Mouse (Mus musculus) intestine, postnatal 0 days (tissue): ENCODE results near the gene Plcxd1. TPM values are rescaled to one million over a fixed set of nuclear protein-coding genes. Genes with fewer than 3 reads are reported as not detected.
A peak's percentile ranks its signal among the peaks of the same experiment; 100 is the strongest.
"Not testable (repeated sequence)": the region's sequence is repeated elsewhere in the genome, so short reads cannot be mapped to it uniquely, and the experiment has no call there.

Experiments used
- ATAC-seq: fragments of 200-750 bp; cut with Nextera tagmentation; 2 replicates; pipeline ENCODE4 v1.8.0; 2017; ENCODE audit warnings: mild to moderate bottlenecking, moderate TSS enrichment, moderate library complexity
- H3K27ac ChIP-seq: fragments of 300-500 bp; sonication (generic); 2 replicates; pipeline ENCODE4 v1.5.1; 2014; ENCODE audit warnings: mild to moderate bottlenecking, low read depth, low read length, moderate library complexity
- H3K27me3 ChIP-seq: fragments of 300-500 bp; sonication (generic); replicated peaks from 2 replicates; pipeline ENCODE4 v1.6.1; 2014; ENCODE audit warnings: low read length, mixed read lengths; ENCODE audit not compliant: control insufficient read depth, insufficient read depth
- H3K36me3 ChIP-seq: fragments of 300-500 bp; sonication (generic); 2 replicates; pipeline ENCODE4 v1.6.1; 2014; ENCODE audit warnings: mild to moderate bottlenecking, moderate library complexity; ENCODE audit not compliant: control insufficient read depth, insufficient read depth
- H3K4me1 ChIP-seq: fragments of 300-500 bp; sonication (generic); replicated peaks from 2 replicates; pipeline ENCODE4 v1.6.1; 2014; ENCODE audit warnings: antibody characterized with exemption, low read length, mixed read lengths; ENCODE audit not compliant: control insufficient read depth, insufficient read depth
- H3K4me2 ChIP-seq: fragments of 300-500 bp; sonication (generic); replicated peaks from 2 replicates; pipeline ENCODE4 v1.6.1; 2014; ENCODE audit warnings: low read depth, mild to moderate bottlenecking, moderate library complexity
- H3K4me3 ChIP-seq: fragments of 300-500 bp; sonication (generic); 2 replicates; pipeline ENCODE4 v1.5.1; 2014; ENCODE audit warnings: low read depth, low read length
- H3K9ac ChIP-seq: fragments of 300-500 bp; sonication (generic); 2 replicates; pipeline ENCODE4 v1.6.1; 2014; ENCODE audit warnings: mild to moderate bottlenecking, low read depth, low read length
- H3K9me3 ChIP-seq: fragments of 300-500 bp; sonication (generic); 2 replicates; pipeline ENCODE4 v1.6.1; 2016; ENCODE audit warnings: mixed run types; ENCODE audit not compliant: control insufficient read depth
- CTCF ChIP-seq: sonication (generic); IDR thresholded peaks from 2 replicates; pipeline ENCODE4 v1.5.1; 2016; ENCODE audit warnings: low read depth, mild to moderate bottlenecking, control low read depth, antibody characterized with exemption, moderate library complexity
- WGBS: fragments of 180-500 bp; shearing (Covaris S2); extraction: QIAGEN DNeasy Blood & Tissue Kit; methylation state at CpG from one replicate; pipeline ENCODE4 v1.1.7; 2014; 5-methylcytosine and 5-hydroxymethylcytosine counted together
- polyA plus RNA-seq: library from polyadenylated mRNA; unstranded; fragments of >200 nt; fragmentation: Nextera tagmentation; extraction: Ambion mirVana; gene quantifications from 2 replicates; pipeline ENCODE4 v1.2.1, GENCODE M21; 2015

The Plcxd1 gene
- polyA plus RNA-seq, 1 experiment from 2014 or later: 0.63 TPM

DNA sequence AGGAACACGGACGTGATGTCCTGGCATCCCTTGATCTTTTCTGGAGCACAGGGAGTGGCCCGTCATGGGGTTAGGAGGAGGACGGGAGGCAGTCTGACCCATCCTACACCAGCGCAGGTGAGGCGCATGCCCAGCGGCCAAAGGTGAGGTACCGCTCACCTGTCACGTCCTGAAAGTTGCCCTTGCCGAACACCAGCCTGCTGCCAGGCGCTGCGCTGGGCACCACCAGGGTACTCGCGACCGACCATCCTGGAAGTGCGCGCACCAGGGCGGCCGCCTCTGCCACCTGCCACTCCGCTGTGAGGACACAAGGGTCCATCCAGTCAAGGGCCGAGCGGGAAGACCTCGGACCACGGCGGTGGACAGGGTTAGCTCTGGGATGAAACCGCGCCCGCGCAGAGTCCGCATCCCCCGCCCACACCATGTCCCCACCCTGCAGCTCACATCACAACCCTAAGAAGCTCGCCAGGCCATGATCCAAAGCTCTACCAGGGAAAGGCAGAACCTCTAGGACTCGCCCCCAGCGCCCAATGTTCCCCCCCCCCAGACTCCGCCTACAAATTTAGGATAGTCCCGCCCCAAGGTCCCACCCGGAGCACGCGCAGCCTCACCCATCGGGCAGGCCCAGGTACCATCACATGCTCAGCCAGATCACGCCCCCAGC, 7.3 kb downstream of the Plcxd1 start:
- WGBS: 8% methylated on average over 39 of the region's 41 CpGs
- H3K4me1 ChIP-seq: no peaks in the 10 kb centered on the region; the same call in 1 of the 2 replicates
- peak; percentile 19; the same call in 1 of the 2 replicates for ATAC-seq
- H3K27me3 ChIP-seq: no peaks in the 10 kb centered on the region
- no peaks in the 10 kb centered on the region for H3K9me3 ChIP-seq
- H3K4me3 ChIP-seq: peak overlapping the region; percentile 67
- peak overlapping the region; percentile 76 for H3K4me2 ChIP-seq
- peak overlapping the region; percentile 65 for H3K9ac ChIP-seq
- peak overlapping the region; percentile 97 for H3K27ac ChIP-seq
- no peak for TF ChIP-seq CTCF
- H3K36me3 ChIP-seq: peaks cover 41% of the 10 kb centered on the region

DNA sequence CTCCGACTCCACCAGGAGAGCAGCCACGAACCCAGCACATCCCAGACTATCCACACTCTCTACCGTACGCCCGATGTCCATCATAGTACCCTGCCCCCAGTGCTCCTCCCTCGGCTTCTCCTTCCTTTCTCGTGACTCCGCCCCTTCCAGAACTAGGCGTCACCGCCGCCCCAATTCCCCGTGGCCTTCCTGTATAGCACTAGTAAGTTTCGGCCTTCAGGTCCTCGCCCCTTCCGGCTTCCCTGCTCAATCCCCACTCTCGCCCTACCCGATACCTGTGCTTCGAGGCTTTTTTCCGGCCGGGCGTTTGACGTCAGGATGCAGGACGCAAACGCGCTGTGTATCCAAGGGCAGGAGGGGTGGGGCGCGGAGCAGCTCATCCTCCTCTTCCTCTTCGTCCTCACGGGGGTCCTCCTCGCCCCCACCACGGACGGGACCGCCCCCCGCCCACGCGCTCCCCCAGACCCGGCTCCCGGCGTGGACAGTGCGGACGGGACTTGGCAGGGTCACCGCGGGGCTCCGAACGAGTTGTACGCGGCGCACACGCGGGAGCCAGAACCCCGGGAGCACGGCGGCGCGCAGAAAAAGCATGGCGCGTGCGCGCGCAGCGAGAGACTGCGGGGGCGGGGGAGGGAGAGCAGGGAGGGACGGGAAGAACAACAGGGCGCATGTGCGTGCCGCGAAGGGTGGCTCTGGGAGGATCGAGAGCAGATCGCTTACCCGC, 8.0 kb downstream of the Plcxd1 start, which contains the start of gene Gtpbp6:
TSS of gene Gtpbp6 (minus strand) at position 617 of the 724 bp plus-strand sequence.
- WGBS: under 1% methylated on average over 71 of the region's 71 CpGs

DNA sequence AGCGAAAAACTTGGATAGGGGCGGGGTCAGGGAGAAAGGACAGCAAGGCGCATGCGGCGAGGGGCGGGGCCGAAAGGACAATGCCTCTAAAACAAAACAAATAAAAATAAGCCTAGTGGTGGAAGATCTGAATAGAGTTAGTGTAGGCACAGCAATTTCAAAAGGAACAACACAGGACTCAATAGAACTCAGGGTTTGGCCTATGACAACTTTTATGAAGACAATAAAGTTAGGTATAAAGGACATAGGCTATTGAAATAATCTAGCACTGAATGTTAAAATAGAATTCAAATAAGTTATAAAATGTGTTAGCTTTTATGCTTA, 8.5 kb downstream of the Plcxd1 start:
- H3K9me3 ChIP-seq: no peaks in the 10 kb centered on the region
- H3K4me1 ChIP-seq: no peaks in the 10 kb centered on the region
- no peaks in the 10 kb centered on the region for H3K27me3 ChIP-seq
- H3K4me3 ChIP-seq: peak overlapping the region; percentile 67
- H3K4me2 ChIP-seq: peak overlapping the region; percentile 76
- peak overlapping the region; percentile 97 for H3K27ac ChIP-seq
- no peak overlapping the region for H3K9ac ChIP-seq
- WGBS: 0% methylated on average over 7 of the region's 7 CpGs
- no peak for ATAC-seq
- H3K36me3 ChIP-seq: peaks cover 40% of the 10 kb centered on the region
- TF ChIP-seq CTCF: peak; percentile 31; the same call in 1 of the 2 replicates

More for the DNA sequence above, 8.0 kb downstream of the Plcxd1 start, which contains the start of gene Gtpbp6:
- Histone ChIP-seq H3K4me3 (peak within 1 kb of the TSS; percentile 67), H3K27ac (peak within 1 kb of the TSS; percentile 97), H3K4me2 (peak within 1 kb of the TSS; percentile 76), H3K9ac (peak within 1 kb of the TSS; percentile 65), H3K27me3 (no peaks in the 10 kb centered on the region), H3K36me3 (peaks cover 40% of the 10 kb centered on the region), H3K9me3 (no peaks in the 10 kb centered on the region), H3K4me1 (no peaks in the 10 kb centered on the region)
- TF ChIP-seq CTCF: no peak
- ATAC-seq: peak; percentile 90

DNA sequence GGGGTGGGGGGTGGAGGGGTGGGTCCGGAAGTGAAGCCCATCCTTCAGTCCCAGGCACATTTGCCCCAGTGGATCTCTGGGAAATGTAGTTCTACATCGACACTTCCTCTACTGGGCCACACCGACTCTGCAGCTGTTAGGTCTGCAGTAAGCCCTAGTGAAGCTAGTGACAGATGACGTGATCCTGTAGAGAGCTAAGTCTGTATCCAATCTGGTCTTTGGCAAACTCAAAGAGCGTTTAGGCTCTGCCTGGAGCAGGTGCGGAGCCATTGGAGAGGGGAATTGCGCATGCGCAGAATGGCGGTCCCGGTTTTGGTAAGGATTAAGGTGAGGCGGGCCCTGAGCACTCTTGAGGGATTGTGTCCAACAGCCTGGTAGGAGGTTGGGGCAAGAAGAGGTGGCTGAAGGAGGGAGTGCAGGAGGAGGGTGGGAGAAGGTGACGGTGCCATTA, 10.2 kb downstream of the Plcxd1 start, which contains the start of gene Zfp605:
TSS of gene Zfp605 (plus strand) at position 102 of the 451 bp plus-strand sequence.
- H3K9ac ChIP-seq: peak within 1 kb of the TSS; percentile 60
- TF ChIP-seq CTCF: no peak
- no peaks in the 10 kb centered on the region for H3K27me3 ChIP-seq
- peak within 1 kb of the TSS; percentile 70 for H3K27ac ChIP-seq
- ATAC-seq: peak; percentile 31
- no peaks in the 10 kb centered on the region for H3K9me3 ChIP-seq
- WGBS: under 1% methylated on average over 12 of the region's 12 CpGs
- peak within 1 kb of the TSS; percentile 70 for H3K4me3 ChIP-seq
- H3K36me3 ChIP-seq: peaks cover 22% of the 10 kb centered on the region
- peak within 1 kb of the TSS; percentile 80 for H3K4me2 ChIP-seq
- H3K4me1 ChIP-seq: no peaks in the 10 kb centered on the region

DNA sequence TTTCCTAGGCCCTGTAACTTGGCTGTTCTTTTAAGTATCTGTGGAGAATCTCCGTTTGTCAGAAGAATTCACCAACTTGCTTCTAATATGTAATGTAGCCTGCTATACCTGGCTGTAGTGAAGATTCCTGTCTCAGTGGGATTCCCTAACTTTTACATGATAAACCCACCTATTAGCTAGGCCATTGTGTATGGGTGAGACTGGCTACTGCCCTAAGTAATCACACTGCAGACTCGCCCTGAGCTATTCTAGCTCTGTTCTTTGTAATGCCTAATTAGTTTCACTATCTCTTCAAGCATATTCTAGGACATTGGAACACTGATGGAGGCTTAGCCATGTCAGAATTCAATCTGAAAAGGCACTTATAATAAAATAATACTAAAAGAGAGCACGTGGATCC, 22.6 kb downstream of the Plcxd1 start:
- H3K27me3 ChIP-seq, H3K4me1 ChIP-seq, H3K4me3 ChIP-seq, H3K9me3 ChIP-seq, ATAC-seq, H3K4me2 ChIP-seq, H3K27ac ChIP-seq, H3K9ac ChIP-seq: not testable (repeated sequence)
- H3K36me3 ChIP-seq: peaks cover 20% of the 10 kb centered on the region
- WGBS: 78% methylated on average over 3 of the region's 3 CpGs

DNA sequence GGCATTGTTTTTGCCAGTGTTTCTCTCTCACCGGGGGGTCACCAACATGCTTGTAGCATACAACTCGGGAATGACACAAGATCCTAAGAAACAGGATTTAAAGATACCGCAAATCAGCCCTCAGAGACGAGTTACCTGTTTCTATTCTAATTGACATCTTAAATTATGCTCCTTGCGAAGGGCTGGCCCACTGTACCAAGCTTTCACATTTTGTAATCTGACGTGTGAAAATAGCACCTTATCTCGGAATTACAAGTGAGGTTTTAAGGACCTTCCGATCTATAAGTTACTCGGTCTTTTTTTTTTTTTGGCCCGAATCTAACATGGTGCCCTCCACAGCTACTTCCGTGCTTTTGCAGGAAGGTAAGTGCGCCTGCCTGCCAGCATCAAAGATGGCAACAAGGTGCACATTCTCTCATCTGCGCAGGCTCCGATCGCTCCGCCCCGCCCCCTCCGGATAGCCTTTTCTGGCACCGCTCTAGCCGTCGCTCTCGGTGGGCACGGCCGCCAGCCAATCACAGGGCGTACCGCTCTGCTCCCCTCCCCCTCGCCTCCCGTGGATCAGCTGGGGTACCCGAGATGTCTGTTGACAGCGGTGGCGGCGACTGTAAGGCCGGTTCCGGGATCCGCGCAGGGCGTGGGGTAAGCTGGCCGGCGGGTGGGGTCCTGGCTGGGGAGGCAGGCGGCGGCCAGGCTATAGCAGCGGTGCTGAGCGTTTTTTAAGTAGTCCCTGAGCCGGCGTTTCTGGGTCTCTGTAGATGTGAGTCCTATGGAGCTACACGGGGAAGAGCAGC, 35.7 kb downstream of the Plcxd1 start, which contains the start of gene Chfr:
TSS of gene Chfr (plus strand) at position 550 of the 794 bp plus-strand sequence.
- H3K27ac ChIP-seq: peak within 1 kb of the TSS; percentile 54
- no peaks in the 10 kb centered on the region for H3K27me3 ChIP-seq
- H3K4me1 ChIP-seq: no peaks in the 10 kb centered on the region
- 4% methylated on average over 46 of the region's 46 CpGs for WGBS
- H3K36me3 ChIP-seq: no peaks in the 10 kb centered on the region
- TF ChIP-seq CTCF: peak; percentile 32; the same call in 1 of the 2 replicates
- H3K9me3 ChIP-seq: no peaks in the 10 kb centered on the region
- peak within 1 kb of the TSS; percentile 78 for H3K4me2 ChIP-seq
- peak; percentile 99 for ATAC-seq
- peak within 1 kb of the TSS; percentile 89 for H3K4me3 ChIP-seq
- peak within 1 kb of the TSS; percentile 69 for H3K9ac ChIP-seq
